Mouse (Mus musculus): ENCODE data around the gene 1700015G11Rik. TPM values are rescaled to one million over a fixed set of nuclear protein-coding genes. Genes with fewer than 3 reads are reported as not detected.

Gene 1700015G11Rik
- not detected in 2 replicates for polyA plus RNA-seq (2016; fragmentation: Nextera tagmentation; extraction: Ambion mirVana)

DNA sequence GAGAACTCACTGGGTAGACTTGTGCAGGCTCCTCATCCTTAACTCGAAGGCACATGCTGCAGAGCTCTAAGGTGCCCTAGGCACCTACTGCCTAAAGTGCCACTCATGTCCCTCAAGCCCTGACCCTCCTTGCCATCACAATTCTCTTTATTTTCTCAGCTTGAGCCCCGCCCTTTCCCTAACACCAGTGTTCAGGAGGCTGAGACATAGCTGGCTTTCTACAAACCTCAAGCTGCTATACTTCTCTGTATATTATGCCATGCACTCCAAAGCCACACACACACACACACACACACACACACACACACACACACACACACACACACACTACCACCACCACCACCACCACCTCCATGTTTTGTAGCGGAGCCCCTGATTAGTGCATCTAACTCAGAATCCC lies at the start of gene 1700015G11Rik:
Gene 1700015G11Rik, minus strand, starts transcription at position 101 of the 400 bp plus-strand sequence.
- H3K27ac ChIP-seq, result no peak within 1 kb of the TSS
- DNase-seq (ENCODE audit: low spot score), result no peak
- H3K27me3 ChIP-seq (ENCODE audit: insufficient read depth, poor library complexity, severe bottlenecking), result no peaks in the 10 kb centered on the region
- H3K4me1 ChIP-seq, result no peaks in the 10 kb centered on the region
- no peaks in the 10 kb centered on the region for H3K9me3 ChIP-seq
- WGBS, result 71% methylated on average over 3 of the region's 3 CpGs
- no peaks in the 10 kb centered on the region for H3K36me3 ChIP-seq
- H3K4me3 ChIP-seq, result no peak within 1 kb of the TSS

DNA sequence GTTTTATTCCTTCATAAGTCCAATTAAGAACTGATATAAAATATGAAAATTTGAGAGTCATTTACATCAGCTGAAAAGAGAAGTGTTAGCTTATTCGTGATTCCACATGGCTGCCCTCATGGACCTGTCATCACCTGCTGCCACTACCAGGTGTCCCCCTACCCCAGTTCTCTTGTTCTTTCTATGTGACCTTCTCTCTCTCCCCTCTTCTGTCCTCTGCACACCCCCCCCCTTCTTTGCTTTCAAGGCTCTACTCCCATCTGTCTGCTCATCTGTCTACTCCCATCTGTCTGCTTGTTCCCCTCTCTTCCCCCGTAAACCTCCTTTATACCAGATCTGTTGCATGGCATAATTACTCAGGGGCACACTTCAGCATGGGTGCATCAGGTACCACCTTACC lies 41.4 kb upstream of the 1700015G11Rik start:
- no peaks in the 10 kb centered on the region for H3K4me1 ChIP-seq
- 73% methylated on average over 2 of the region's 2 CpGs for WGBS
- no peak overlapping the region for H3K4me3 ChIP-seq
- no peaks in the 10 kb centered on the region for H3K36me3 ChIP-seq
- H3K9me3 ChIP-seq, result no peaks in the 10 kb centered on the region
- H3K27ac ChIP-seq, result no peak overlapping the region
- H3K27me3 ChIP-seq (ENCODE audit: insufficient read depth, poor library complexity, severe bottlenecking), result no peaks in the 10 kb centered on the region
- DNase-seq (ENCODE audit: low spot score), result no peak

DNA sequence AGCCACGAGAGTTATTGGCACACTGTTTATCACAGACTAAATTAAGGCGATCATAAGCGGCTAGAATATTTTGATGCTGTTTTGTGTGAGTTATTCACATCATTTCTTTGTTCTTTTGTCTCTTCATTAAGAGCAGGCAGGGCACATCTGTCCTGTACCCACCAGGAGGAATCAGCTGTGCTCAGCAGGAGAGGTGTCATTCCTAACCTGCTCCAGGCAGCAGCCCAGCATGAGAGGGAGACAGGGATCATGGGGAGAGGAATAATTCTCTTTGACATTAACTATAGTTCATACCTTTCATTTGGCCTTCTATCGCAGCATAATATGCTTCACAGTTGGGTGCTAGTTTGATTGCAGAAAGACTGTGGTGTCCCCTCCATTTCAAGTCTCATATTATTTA lies 40.7 kb upstream of the 1700015G11Rik start:
- 69% methylated on average over 4 of the region's 4 CpGs for WGBS
- H3K27me3 ChIP-seq (ENCODE audit: insufficient read depth, poor library complexity, severe bottlenecking), result no peaks in the 10 kb centered on the region
- H3K27ac ChIP-seq, result no peak overlapping the region
- DNase-seq (ENCODE audit: low spot score), result no peak
- H3K4me1 ChIP-seq, result no peaks in the 10 kb centered on the region
- no peaks in the 10 kb centered on the region for H3K36me3 ChIP-seq
- H3K9me3 ChIP-seq, result no peaks in the 10 kb centered on the region
- no peak overlapping the region for H3K4me3 ChIP-seq

DNA sequence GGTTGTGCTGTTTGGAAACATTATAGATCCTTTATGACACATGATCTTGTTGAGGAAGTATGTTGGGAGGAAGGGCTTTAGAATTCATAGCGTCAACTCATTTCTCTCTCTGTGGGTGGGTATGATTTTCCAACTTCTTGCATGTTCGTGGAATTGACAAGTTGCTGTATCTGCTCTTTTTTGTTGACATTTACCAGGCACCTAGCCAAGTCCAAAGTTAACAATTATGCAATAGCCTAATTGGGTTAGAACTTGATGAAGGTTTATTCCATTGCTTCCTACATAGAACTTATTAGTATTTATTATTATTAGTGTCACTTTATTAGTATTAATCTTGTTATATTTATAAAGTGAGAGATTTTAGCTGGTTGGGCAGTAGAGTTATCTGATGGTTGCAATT lies 40.3 kb upstream of the 1700015G11Rik start:
- DNase-seq (ENCODE audit: low spot score), result no peak
- WGBS, result 69% methylated on average over 2 of the region's 2 CpGs
- Histone ChIP-seq H3K27me3 (ENCODE audit: insufficient read depth, poor library complexity, severe bottlenecking) (no peaks in the 10 kb centered on the region), H3K27ac (no peak overlapping the region), H3K36me3 (no peaks in the 10 kb centered on the region), H3K4me1 (no peaks in the 10 kb centered on the region), H3K4me3 (no peak overlapping the region), H3K9me3 (no peaks in the 10 kb centered on the region)

DNA sequence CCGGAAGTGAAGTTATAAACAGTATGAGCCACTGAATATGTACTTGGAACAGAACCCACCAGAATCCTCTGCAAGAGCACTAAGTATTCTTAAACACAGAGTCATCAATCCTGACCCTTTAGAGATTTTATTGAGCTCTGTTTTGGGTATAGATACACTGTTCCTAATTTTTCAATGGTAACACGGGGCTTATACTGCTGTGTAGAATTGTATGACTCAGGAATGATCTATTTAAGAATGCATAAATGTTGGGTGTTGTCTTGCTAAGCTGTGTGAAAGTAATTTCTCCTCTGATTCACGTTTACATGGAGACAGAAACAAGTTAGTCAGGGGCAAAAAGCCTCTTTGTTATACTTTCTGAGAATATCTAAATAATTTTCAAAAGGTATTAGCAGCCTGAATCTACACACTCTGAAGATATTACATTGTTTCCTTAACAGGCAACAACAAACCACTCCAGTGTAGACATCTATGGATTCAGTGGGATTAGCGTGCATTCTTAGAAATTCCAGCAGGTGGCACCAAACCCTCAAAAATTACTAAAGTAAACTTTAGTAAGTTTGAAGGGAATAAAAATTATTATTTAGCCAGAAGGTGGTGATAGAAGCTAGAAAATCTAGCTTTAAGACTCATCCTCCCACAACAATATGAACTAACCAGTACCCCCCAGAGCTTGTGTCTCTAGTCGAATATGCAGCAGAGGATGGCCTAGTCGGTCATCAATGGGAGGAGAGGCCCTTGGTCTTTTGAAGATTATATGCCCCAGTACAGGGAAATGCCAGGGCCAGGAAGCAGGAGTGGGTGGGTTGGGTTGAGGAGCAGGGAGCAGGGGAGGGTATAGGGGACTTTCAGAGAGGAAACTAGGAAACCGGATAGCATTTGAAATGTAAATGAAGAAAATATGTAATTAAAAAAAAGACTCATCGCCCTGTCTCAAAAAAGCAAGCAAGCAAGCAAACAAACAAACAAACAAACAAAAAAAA lies 22.4 kb upstream of the 1700015G11Rik start:
- no peak for DNase-seq (ENCODE audit: low spot score)
- WGBS, result 46% methylated on average over 8 of the region's 8 CpGs
- Histone ChIP-seq H3K27ac (no peak overlapping the region), H3K4me1 (no peaks in the 10 kb centered on the region), H3K36me3 (no peaks in the 10 kb centered on the region), H3K27me3 (ENCODE audit: insufficient read depth, poor library complexity, severe bottlenecking) (no peaks in the 10 kb centered on the region), H3K4me3 (no peak overlapping the region), H3K9me3 (no peaks in the 10 kb centered on the region)

DNA sequence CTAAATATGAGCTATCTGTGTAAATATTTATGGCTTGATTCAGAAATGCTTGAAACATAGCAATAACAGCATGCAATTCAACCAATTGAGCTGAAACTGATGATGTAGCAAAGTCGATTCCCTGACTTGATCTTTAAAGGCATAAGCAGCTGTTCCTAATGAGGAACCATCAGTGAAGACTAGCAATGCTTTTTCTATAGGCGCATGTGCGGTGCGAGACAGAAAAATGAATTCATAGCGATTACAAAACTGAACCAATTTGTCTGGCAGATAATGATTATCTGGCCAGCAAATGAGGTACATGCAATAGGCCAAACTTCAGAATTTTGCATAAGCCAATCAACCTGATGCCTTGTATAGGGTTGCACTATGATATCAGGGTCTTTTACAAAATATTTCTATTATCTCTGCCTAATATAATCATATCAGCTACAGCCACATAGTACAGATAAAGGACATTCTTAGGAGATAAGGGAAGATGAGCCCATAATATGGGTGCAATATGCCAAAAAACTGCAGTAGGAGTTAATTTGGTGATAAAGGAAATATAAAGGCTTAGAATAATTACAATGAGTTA lies 8.6 kb upstream of the 1700015G11Rik start:
- Histone ChIP-seq H3K27ac (no peak overlapping the region), H3K27me3 (ENCODE audit: insufficient read depth, poor library complexity, severe bottlenecking) (no peaks in the 10 kb centered on the region), H3K9me3 (no peaks in the 10 kb centered on the region), H3K4me1 (no peaks in the 10 kb centered on the region), H3K36me3 (no peaks in the 10 kb centered on the region), H3K4me3 (no peak overlapping the region)
- WGBS, result 90% methylated on average over 5 of the region's 5 CpGs
- DNase-seq (ENCODE audit: low spot score), result no peak

DNA sequence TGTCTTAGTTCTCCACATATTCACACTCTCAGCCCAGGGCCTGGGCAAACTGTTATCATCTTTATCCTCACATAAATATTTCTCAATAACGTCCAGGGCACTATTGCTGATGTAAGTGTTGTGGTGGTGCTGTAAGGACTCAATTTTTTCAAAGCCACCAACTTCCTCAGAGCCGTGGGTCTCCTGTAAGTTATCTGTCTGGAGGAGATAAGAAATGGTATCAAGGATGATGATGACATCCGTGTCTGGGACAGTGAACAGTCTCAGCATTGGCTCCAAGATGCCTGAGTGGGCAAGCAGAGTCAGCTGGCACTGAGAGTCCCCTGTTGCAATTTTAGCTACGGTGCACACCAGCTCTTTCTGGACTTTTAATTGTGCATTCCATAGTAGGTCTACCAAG lies 6.5 kb upstream of the 1700015G11Rik start:
- Histone ChIP-seq H3K27ac (no peak overlapping the region), H3K9me3 (no peaks in the 10 kb centered on the region), H3K4me1 (no peaks in the 10 kb centered on the region), H3K4me3 (no peak overlapping the region), H3K36me3 (no peaks in the 10 kb centered on the region), H3K27me3 (ENCODE audit: insufficient read depth, poor library complexity, severe bottlenecking) (no peaks in the 10 kb centered on the region)
- WGBS, result 51% methylated on average over 4 of the region's 4 CpGs
- no peak for DNase-seq (ENCODE audit: low spot score)

DNA sequence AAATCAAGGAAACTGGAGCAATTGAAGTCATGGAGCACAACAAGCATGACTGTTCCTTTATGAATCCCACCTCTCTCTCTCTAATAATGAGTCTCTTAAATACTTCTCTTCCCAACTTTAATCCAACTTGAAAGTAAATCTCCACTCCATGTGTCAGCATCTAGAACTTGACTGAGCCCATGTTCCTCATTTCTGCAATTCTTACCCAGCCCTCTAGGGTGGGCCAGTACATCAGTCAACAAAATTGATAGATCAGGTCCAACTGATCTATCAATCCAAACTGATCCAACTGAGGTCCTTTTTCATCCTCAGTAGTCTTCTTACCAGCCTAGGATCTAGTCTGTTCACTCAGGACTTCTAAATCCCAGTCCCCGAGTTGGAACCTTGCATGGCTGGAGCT lies 348 bp downstream of the 1700015G11Rik start:
- H3K27me3 ChIP-seq (ENCODE audit: insufficient read depth, poor library complexity, severe bottlenecking), result no peaks in the 10 kb centered on the region
- 87% methylated on average over 1 of the region's 1 CpGs for WGBS
- H3K9me3 ChIP-seq, result no peaks in the 10 kb centered on the region
- no peaks in the 10 kb centered on the region for H3K4me1 ChIP-seq
- H3K4me3 ChIP-seq, result no peak overlapping the region
- no peak overlapping the region for H3K27ac ChIP-seq
- no peaks in the 10 kb centered on the region for H3K36me3 ChIP-seq
- DNase-seq (ENCODE audit: low spot score), result no peak

DNA sequence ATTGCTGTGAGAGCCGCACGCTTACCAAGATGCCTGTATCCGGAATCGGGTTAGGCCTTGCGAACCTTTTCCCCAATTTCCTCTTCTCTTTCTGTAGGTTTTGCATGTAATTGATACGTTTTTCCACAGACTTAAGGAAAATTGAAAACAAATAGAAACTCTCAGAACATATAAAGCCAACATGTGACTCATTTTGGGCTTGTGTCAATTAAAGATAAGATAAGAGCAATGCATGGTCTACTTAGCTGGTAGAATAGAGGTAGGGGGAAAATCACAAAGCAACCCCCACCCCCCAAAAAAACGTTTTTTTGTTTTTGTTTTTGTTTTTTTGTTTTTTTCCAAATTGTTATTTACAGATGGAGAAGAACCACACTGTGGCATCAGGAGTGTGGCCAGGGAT lies 2.1 kb downstream of the 1700015G11Rik start:
- H3K27me3 ChIP-seq (ENCODE audit: insufficient read depth, poor library complexity, severe bottlenecking), result no peaks in the 10 kb centered on the region

DNA sequence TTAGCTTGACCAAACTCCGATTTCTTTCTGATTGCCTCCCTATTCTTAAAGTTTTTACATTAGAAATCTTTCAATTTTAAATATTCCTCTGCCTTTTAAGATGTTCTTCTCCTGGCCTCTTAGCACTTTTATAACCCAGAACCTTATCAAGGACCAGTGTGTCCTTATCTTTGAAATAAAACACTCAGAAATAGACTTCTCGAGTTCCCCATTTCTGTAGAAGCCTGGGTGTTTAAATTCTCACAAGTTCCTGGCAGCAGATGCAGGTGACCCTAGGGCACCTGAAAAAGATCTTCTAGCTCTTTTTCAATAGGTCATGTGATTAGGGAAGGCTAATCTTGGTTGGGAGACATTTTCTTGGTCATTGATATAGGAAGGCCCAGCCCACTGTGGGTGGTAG lies 8.4 kb downstream of the 1700015G11Rik start:
- 72% methylated on average over 2 of the region's 2 CpGs for WGBS
- Histone ChIP-seq H3K27me3 (ENCODE audit: insufficient read depth, poor library complexity, severe bottlenecking) (0 out of 2 replicates have a peak, but pooled peaks cover 3% of the 10 kb centered on the region), H3K27ac (no peak overlapping the region), H3K4me3 (no peak overlapping the region), H3K9me3 (no peaks in the 10 kb centered on the region), H3K36me3 (no peaks in the 10 kb centered on the region), H3K4me1 (peaks cover 5% of the 10 kb centered on the region; the same call in 1 of the 2 replicates)
- no peak for DNase-seq (ENCODE audit: low spot score)

More for the DNA sequence above, 2.1 kb downstream of the 1700015G11Rik start:
- Histone ChIP-seq H3K36me3 (no peaks in the 10 kb centered on the region), H3K27ac (no peak overlapping the region), H3K4me3 (no peak overlapping the region), H3K4me1 (no peaks in the 10 kb centered on the region), H3K9me3 (no peaks in the 10 kb centered on the region)
- DNase-seq (ENCODE audit: low spot score), result no peak
- WGBS, result 77% methylated on average over 7 of the region's 7 CpGs

DNA sequence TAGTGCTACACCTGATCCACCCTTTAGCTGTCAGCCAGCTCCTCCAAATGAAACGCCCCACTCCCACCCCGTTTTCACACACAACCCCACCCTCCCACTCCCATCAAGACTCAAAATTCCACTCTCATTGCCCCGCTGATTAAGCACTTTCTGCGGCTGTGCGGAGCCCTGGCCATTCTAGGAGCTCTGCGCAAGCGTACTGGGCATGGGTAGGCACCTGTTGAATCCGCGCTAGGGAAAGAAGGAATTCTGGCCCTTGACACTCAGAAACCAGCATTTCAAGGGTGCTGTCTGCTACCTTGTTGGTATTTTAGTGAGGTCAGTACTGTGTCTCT lies 9.3 kb downstream of the 1700015G11Rik start:
- H3K4me1 ChIP-seq, result peaks cover 5% of the 10 kb centered on the region; the same call in 1 of the 2 replicates
- H3K36me3 ChIP-seq, result no peaks in the 10 kb centered on the region
- H3K4me3 ChIP-seq, result peak overlapping the region; percentile 75
- H3K27ac ChIP-seq, result peak overlapping the region; percentile 86
- DNase-seq (ENCODE audit: low spot score), result no peak
- 0 out of 2 replicates have a peak, but pooled peaks cover 3% of the 10 kb centered on the region for H3K27me3 ChIP-seq (ENCODE audit: insufficient read depth, poor library complexity, severe bottlenecking)
- H3K9me3 ChIP-seq, result no peaks in the 10 kb centered on the region
- 6% methylated on average over 9 of the region's 9 CpGs for WGBS

DNA sequence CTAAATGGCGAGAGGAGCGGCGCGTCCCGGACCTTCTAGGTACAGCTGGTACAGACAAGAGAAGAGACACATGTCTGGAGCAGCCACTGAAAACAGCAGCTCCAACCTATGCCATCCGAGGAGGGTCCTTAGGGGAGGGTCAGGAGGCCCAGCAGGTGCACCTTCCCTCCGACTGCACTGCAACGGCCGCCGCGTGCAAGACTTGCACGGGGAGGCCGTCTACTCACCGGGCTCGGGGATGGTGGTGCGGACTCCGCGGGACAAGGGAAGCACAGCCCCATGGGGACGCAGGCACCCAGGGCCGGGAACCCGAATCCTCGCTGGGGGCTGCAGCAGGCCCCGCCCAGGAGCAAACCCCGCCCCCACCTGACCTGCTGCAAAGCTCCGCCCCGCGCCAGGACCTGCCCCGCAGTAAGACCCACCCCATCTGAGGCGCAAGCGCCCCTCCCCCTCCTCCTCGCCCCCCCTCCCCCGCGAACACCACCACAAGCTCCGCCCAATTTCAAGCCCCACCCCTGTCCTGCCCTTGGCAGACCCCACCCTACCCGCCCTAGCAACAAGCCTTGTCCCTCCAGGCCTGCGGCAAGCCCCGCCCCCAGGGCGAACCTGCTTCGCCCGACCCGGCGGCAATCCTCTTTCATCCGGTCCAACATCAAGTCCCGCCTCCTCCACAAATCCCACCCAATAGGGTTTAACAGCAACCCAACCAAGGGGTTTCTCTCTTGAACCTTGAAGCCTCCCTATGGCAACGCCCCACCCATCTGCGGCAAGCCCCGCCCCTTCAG lies 9.8 kb downstream of the 1700015G11Rik start, which contains the start of gene Svip:
Gene Svip, minus strand, starts transcription at position 508 of the 785 bp plus-strand sequence.
- Histone ChIP-seq H3K9me3 (no peaks in the 10 kb centered on the region), H3K4me3 (peak within 1 kb of the TSS; percentile 75), H3K4me1 (peaks cover 5% of the 10 kb centered on the region; the same call in 1 of the 2 replicates), H3K36me3 (no peaks in the 10 kb centered on the region), H3K27me3 (ENCODE audit: insufficient read depth, poor library complexity, severe bottlenecking) (0 out of 2 replicates have a peak, but pooled peaks cover 3% of the 10 kb centered on the region), H3K27ac (peak within 1 kb of the TSS; percentile 86)
- WGBS, result under 1% methylated on average over 43 of the region's 47 CpGs
- DNase-seq (ENCODE audit: low spot score), result peak; percentile 98

All from heart, embryonic 10.5 days (tissue).